Mouse (Mus musculus): ENCODE data around the gene Tk1.

The Tk1 gene

DNA sequence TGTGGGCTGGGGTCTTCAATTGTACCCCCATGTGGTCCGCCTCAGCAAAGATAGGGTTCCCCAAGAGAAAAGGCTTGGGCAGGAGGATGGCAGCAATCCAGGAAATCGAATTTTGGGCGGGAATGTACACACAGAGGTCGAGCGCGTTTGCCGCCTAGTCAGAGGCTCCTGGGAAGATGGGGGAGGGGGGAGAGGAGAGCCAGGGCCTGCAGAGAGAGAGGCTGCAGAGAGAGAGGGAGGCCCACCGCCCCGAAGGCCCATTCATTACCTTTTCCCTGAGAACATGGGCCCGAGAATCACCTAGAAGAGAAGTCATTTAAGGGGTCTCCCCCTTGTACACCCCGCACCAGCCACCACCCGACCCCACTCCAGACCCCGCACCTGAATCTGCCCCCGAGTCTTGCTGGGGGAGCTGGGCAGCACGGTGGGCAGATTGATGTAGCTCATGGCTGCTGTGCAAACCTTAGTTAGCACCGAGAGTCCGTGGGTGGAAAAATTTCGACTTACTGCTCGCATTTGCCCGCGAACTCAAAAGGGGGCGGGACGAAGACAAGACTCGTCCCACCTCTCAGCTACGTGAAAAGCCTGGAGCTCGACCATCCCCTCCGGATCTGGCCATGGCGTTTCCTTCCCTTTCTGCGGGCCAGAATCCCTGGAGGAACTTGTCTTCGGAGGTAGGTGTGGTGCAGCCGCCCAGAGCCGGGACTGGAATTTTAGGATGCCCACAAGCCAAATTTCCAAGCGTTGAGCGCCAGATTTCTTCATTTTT, at the start of gene Tk1, which contains the start of gene Afmid:
Gene Tk1, minus strand, starts transcription at position 760 of the 769 bp plus-strand sequence.
Gene Afmid, plus strand, starts transcription at position 592 of the 769 bp plus-strand sequence.
- DNase-seq = no peak

DNA sequence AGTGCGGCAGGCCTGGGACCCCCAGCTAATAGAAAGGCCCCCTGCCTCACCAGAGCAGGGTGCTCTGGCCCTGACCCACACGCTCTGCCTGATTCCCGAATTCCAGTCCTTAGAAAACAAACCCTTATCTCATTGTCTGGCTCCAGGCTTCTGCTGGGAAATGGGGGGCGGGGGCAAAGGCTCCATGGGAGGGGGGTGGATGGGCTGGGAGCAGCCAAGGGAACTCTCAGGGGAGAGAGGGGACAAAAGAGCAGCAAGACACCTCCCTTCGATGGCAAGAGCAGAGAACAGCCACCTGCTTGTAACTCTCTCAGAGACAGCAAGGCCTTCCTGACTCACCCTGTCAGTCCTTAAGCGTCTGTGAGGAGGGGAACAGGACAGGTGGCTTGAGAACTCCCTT, 49.8 kb upstream of the Tk1 start:
- DNase-seq = no peak

- DNase-seq = no peak
Measured at GRCm38 (mm10) chr11:117874419-117874818, 48.5 kb upstream of the Tk1 start.

- peak; percentile 85 to 91 for DNase-seq
Measured at GRCm38 (mm10) chr11:117872861-117873608, 47.1 kb upstream of the Tk1 start, which contains the start of gene Tha1. Tha1 (minus strand) TSS chr11:117873481.

GRCm38 (mm10) chr11:117871911-117872584, 46.2 kb upstream of the Tk1 start:
- no peak for DNase-seq

GRCm38 (mm10) chr11:117871376-117871775, 45.5 kb upstream of the Tk1 start:
- no peak for DNase-seq

DNA sequence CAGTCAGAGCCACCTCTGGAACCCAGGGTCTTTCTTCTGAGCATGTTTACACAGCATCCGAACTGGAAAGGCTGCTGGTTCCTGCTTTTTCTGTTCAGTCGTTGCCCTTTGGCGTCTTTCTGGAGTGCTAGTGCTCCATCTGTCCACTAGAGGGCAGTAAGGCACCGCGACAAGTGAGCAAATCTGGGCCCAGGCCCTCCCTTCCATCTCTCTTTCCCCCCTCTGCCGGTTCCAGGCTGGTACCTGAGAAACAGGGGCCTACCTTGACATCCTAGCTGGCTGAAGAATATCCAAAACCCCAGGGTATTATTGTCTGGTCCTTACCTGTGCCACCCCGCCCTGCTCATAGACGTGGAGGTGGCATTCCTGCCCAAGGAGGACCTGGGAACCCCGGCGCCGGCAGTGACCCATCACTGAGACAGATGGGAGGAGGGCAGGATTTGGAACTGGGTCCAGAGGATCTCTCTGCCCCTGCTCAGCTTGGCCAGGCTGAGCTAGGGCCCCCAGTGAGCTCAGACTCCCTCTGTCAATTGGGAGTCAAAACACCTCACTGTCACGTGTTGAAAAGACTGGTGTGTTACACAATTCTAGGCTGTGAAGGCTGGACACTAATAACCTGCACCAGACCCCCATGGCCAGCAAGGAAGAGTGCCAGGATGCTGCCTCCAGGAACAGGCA, 44.9 kb upstream of the Tk1 start:
- peak; percentile 87 to 88 for DNase-seq

GRCm38 (mm10) chr11:117865988-117866387, 40.1 kb upstream of the Tk1 start:
- no peak for DNase-seq

GRCm38 (mm10) chr11:117864805-117865204, 38.9 kb upstream of the Tk1 start:
- DNase-seq = no peak

DNA sequence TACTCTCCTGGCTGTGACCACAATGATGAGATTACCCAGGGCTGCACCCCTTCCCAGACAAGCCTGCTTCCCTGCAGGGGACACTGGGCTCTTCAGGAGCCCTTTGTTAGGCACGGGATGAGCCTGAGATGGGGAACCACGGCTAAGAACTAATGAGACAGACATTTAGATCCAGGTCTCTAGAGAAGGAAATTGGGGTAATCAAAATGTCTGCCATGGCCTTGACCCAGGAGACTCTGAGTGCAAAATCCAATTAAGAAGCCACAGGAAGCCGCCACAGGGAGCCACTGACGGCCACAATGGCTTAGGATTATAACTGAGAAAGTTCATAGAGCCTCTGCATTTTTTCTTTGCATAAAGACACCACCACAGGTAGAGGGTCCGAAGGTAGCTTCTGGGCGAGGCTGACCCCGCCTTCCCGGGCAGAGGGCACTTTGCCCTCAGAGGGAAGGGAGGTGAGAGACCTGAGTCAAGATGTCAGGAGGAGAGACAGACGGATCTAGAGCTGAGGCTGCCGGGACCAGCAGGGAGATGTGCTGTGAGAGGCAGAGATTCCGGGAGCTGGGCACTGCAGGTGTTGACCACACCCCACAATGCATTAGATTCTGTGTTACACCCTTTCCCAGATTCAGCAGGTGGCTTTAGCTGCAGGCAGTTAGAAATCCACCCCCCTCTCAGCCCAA, 37.4 kb upstream of the Tk1 start:
- no peak for DNase-seq

DNA sequence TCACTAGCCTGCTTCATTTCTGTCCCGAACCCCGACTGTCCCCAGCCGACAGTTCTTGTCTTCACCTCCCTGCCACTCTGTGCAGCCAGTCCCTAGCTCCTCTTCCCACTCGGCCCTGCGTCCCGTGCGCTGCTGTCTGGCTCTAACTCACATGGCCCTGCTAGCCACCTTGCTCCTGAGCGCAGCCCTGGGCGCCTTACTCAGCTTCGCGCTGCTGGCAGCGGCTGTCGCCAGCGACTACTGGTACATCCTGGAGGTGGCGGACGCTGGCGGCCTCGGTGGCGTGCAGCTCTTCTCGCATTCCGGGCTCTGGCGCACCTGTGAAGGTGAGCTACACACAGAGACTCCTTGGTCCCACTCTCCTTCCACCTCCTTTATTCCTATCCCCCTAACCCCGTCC, 34.7 kb upstream of the Tk1 start, which contains the start of gene Tmem235:
Gene Tmem235, plus strand, starts transcription at position 152 of the 400 bp plus-strand sequence.
- DNase-seq = no peak

DNA sequence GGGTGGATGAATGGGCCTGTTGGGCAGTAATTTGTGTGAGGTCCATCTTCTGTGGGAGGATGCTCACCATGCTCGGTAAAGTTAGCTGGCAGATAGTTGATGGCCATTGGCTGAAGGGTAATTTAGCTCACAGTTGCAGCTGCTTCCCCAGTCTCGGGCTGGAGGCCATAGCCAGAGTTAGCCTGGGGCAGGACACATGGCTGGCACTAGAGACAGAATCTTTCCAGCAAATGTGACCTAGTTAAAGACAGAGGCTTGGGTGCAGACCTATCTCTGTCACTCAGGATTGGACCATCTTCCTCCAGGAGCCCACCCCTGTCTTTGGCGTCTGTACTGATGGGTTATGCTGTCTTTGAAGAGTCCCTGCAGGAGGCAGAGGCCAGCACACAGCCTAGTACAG, 32.5 kb upstream of the Tk1 start:
- DNase-seq = no peak

DNA sequence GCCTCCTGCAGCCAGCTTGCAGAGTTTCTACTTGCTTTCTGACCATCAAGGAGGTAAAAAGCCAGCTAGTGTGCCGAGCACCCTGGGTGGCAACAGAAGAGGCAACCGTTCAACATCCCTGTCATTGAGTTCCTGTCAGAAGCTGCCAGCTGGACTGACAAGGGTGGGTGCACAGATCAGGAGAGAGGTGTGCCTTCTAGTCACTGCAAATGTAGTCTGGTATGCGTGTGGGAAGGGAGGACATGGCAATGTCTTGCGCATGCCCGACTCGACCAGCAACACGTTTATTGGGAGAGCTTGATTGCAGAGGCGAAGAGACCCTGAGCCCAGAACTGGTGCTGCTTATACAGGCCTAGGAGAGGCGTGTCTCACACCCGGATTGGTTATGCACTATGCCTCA, 31.6 kb upstream of the Tk1 start:
- no peak for DNase-seq

GRCm38 (mm10) chr11:117855975-117856374, 30.1 kb upstream of the Tk1 start:
- DNase-seq = no peak

DNA sequence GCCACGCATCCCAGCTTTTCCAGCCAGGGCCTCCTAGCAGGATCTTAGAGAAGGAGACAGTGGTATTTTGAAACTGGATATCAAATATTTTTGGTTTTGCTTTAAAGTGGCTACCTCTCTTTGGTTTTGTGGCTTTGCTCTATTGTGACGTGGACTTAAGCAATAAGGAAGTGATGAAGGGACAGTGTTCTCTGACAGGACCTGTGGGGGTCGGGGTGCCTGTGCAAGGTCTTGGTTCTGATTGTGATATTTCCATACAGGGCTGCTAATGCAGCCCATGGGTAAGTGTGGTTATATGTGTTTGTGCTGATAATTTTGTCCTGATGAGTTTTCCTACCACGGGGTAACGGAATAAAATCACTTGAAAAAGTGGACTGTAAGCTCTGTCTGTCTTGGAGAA, 29.5 kb upstream of the Tk1 start:
- no peak for DNase-seq

GRCm38 (mm10) chr11:117854241-117854640, 28.3 kb upstream of the Tk1 start:
- DNase-seq = no peak

- DNase-seq = no peak
Measured at GRCm38 (mm10) chr11:117852875-117853274, 27.0 kb upstream of the Tk1 start.

GRCm38 (mm10) chr11:117848985-117849671, 23.2 kb upstream of the Tk1 start, which contains the start of gene Birc5:
Birc5 (plus strand) TSS chr11:117849251.
- peak; percentile 96 to 98 for DNase-seq

- no peak for DNase-seq
Measured at GRCm38 (mm10) chr11:117848271-117848984, 22.5 kb upstream of the Tk1 start.

- no peak for DNase-seq
Measured at GRCm38 (mm10) chr11:117847593-117848215, 21.8 kb upstream of the Tk1 start.
